Mouse (Mus musculus) heart, postnatal 4 days (tissue): ENCODE measurements around the gene Cpeb1. TPM values are rescaled to one million over a fixed set of nuclear protein-coding genes. Genes with fewer than 3 reads are reported as not detected.

Experiments
- DNase-seq: peaks from one replicate; pipeline ENCODE4 v3.0.0; 2021
- total RNA-seq, 2 experiments: library from RNA; stranded (reverse); gene quantifications; 2 replicates each; pipeline ENCODE4 v1.2.3; 2021

Gene Cpeb1
- total RNA-seq, 2 experiments from 2014 or later: 7.7 to 8.1 TPM

- DNase-seq: no peak
Observed at GRCm38 (mm10) chr7:81369724-81370123, 85.5 kb downstream of the Cpeb1 start.

GRCm38 (mm10) chr7:81367946-81368345 lies 87.3 kb downstream of the Cpeb1 start:
- no peak for DNase-seq

GRCm38 (mm10) chr7:81356975-81357374 lies 98.3 kb downstream of the Cpeb1 start:
- DNase-seq: no peak

GRCm38 (mm10) chr7:81356360-81356759 lies 98.9 kb downstream of the Cpeb1 start:
- no peak for DNase-seq

GRCm38 (mm10) chr7:81355746-81356145 lies 99.5 kb downstream of the Cpeb1 start:
- no peak for DNase-seq

GRCm38 (mm10) chr7:81351826-81352225 lies 103.4 kb downstream of the Cpeb1 start:
- no peak for DNase-seq

- DNase-seq: no peak
Observed at GRCm38 (mm10) chr7:81348206-81348605, 107.1 kb downstream of the Cpeb1 start.

- no peak for DNase-seq
Observed at GRCm38 (mm10) chr7:81345447-81346170, 109.7 kb downstream of the Cpeb1 start.

GRCm38 (mm10) chr7:81344544-81345446 lies 110.5 kb downstream of the Cpeb1 start, which contains the start of gene Rps17:
TSS of gene Rps17 (minus strand) at chr7:81345254.
- DNase-seq: peak; percentile 99

GRCm38 (mm10) chr7:81343831-81344230 lies 111.4 kb downstream of the Cpeb1 start:
- DNase-seq: no peak

GRCm38 (mm10) chr7:81343316-81343715 lies 111.9 kb downstream of the Cpeb1 start:
- no peak for DNase-seq

- DNase-seq: no peak
Observed at GRCm38 (mm10) chr7:81342356-81343094, 112.7 kb downstream of the Cpeb1 start.

- DNase-seq: peak; percentile 35
Observed at GRCm38 (mm10) chr7:81341563-81341962, 113.7 kb downstream of the Cpeb1 start.

- peak; percentile 72 for DNase-seq
Observed at GRCm38 (mm10) chr7:81339783-81340182, 115.5 kb downstream of the Cpeb1 start.

- DNase-seq: no peak
Observed at GRCm38 (mm10) chr7:81338522-81338873, 116.8 kb downstream of the Cpeb1 start.

- no peak for DNase-seq
Observed at GRCm38 (mm10) chr7:81337785-81338521, 117.3 kb downstream of the Cpeb1 start.

- peak; percentile 77 for DNase-seq
Observed at GRCm38 (mm10) chr7:81336432-81336786, 118.9 kb downstream of the Cpeb1 start.

- peak; percentile 54 for DNase-seq
Observed at GRCm38 (mm10) chr7:81335705-81336431, 119.4 kb downstream of the Cpeb1 start.

- no peak for DNase-seq
Observed at GRCm38 (mm10) chr7:81331851-81332250, 123.4 kb downstream of the Cpeb1 start.

GRCm38 (mm10) chr7:81330767-81331166 lies 124.5 kb downstream of the Cpeb1 start:
- DNase-seq: no peak

GRCm38 (mm10) chr7:81327661-81328060 lies 127.6 kb downstream of the Cpeb1 start:
- no peak for DNase-seq
